Mouse (Mus musculus): ENCODE data around the gene 2410002F23Rik.
"Not testable (repeated sequence)": the region's sequence is repeated elsewhere in the genome, so short reads cannot be mapped to it uniquely, and the experiment has no call there.

DNA sequence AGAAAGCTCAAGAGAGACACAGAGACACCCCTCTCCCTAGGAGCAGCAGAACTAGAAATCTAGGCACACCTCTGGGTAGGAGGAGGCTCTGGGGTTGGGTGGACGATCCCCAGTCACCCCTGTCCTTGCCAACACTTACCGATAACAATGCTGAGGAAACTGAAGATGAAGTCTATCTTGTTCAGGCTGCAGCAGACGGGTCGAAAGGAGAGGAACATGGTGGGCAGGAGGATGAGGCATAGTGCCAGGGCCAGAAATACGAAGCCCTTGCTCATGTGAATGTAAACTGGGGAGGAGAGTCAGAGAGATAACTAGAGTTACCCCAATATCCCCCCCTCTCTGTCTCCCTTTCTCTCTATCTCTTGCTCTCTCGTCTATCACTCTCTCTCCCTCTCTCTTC is 24.2 kb upstream of the 2410002F23Rik start:
- not testable (repeated sequence) for TF ChIP-seq POLR2A, CTCF (IDR thresholded peaks at IDR 0.05; ENCODE audit: insufficient read depth, low read depth, low read length)
